Mouse (Mus musculus): Measurements from ENCODE around the gene Egfr. TPM values are rescaled to one million over a fixed set of nuclear protein-coding genes. Genes with fewer than 3 reads are reported as not detected.

Gene Egfr
- 10 to 100 TPM; 15.5 to 23.5 TPM for total RNA-seq (2021)
- long read RNA-seq, experiment 1, partial matches to known transcripts, result 4 of 9 reads
- long read RNA-seq, experiment 1, other reads (novel, unspliced or antisense), result 2 of 9 reads
- long read RNA-seq, experiment 2, result 0 reads

DNA sequence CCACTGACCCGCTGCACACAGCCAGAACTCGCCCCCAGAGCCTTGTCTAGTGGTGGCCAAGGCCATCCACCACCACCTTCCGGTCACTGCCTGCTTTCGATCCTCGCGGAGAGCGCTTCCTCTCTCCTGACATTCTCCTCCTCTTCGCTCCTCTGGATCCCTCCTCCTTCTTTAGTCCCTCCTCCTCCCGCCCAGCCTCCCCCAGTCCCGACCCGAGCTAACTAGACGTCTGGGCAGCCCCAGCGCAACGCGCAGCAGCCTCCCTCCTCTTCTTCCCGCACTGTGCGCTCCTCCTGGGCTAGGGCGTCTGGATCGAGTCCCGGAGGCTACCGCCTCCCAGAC lies at the start of gene Egfr:
Gene Egfr, plus strand, starts transcription at position 197 of the 342 bp plus-strand sequence.
- DNase-seq, result peak; percentile 75

DNA sequence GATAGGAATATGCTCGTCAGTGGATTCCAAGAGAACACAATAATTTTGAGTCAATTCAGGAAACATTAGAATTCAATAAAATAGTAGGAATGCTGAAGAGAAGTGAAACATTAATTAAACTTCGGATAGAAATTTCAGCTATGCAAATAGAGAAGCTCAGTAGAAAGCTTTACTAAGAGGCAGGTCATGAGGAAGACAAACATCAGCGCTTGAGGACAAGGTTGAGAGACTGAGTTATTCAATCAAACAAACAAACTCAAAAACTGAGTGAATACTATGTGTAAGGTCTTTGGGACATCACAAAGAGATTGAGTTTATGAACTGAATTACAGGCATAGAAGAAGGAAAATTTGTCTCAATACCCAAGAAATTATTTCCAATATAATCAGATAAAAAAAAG lies 48.8 kb upstream of the Egfr start:
- DNase-seq, result no peak

DNA sequence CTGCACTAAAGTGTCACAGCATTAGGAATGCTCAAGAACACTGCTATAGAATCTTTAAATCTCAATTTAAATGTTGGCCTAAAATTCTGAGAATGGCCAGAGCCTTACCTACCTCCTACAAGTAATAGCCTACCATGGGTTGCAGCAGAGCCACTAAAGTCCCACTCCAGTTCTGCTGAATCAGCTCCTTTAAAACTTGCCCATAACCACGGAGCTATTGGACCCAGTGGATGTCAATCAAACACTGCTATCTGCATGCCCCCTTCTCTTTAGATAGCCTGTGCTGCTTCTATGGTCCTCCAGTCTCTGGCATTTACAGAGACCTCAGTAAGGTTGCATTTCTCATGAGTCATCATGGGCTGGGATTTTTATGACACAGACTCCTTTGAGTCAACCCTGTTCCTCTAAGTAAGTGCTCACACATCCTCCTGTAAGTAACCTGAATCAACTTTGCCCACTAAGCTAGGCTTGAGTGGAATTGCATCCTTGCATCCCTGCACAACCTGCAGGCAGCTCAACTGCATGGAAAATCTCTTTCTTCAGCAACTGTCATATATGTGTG lies 16.8 kb upstream of the Egfr start:
- DNase-seq, result no peak

DNA sequence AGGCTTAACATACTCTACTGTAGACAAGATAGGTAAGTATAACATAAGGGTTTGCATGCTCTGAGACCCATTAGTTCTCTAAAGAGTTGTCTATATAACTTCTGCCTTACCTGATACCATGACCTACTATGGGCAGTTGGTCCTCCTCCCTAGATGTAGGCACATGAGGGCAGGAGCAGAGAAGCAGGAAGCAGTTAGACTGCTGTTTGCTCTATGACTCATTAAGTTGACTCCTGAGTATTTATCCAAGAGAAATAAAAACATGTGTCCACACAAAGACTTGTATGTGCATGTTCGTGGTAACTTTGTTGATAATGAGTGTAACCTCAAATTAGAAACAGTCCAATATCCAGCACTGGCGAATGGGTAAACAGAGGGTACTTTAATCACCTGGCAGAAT lies 14.7 kb upstream of the Egfr start:
- DNase-seq, result no peak

DNA sequence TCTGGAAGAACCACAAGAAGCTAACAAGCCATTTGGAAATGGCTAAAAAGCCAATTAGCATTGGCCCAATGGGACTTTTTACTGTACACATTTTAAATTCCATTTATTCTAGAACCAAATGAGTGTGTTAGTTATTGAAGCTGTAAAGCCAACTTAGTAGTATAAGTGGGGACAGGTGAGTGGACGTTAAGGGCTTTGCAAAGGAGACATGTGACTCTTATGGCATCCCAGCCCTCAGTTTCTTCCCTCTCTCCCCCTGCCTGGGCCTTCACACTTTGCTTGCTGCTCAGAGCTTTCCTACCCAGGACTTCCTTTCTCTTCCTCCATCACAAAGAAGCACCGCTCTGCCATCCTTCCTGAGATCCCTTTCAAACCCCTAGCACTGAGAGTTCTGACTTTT lies 13.3 kb upstream of the Egfr start:
- DNase-seq, result no peak

DNA sequence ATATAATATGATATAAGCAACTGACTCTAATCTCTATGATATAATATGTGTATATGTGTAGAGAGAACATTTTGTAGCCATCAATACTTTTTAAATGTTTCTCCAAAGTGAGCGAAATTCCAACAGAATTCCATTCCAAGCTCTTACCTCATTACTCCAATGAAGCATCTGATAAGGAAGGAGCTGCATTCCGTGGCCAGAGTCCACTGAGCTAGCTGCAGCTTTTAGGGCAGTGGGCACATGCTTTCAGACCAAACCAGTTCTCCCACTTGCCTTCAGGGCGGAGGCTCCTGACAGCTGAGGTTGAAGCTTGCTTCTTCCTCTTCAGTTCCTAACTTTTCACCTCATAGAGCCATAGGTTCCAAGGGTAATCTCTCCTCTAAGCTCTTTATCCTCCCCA lies 12.8 kb upstream of the Egfr start:
- no peak for DNase-seq

DNA sequence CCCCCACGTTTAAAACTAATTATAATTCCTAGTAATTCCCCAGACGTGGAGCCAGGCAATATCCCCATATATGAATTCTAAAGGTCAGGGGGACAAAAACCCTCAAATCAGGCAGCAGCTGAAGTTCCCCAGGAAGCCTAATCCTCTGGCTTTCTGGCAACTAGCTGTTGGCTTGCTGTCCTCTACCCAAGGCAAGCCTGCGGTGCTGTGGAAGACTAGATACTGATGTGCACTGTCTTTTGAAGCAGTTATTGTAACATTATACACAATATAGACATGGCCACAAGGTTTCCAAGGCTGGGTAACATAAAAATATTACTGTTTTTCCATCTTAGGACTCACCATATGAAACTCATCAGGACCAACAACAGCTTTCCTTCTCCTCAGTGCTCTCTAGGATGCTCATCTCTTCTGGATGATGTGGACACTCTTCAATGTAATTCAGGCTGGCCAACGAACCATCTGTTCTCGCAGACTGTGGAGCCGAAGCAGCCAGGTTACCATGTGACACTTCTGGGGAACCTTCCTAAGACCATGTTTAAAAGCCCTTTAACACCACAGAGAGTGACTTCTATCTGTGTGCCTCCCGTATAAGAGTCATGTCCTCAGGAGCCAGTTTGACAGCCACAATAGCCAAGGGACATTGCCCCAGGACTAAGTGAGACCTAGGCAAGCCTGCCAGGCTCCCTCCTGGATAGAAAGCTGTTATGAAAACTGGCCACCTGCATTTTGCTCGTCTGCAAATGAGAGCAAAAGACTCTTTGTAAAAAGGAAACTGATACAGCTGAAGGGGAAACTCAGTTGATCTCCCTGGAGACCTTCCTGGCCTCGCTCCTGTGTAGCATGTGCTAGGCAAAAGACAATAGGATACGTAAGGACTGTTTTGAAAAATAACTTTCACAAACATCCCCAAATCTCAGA lies 11.1 kb upstream of the Egfr start:
- DNase-seq, result no peak

DNA sequence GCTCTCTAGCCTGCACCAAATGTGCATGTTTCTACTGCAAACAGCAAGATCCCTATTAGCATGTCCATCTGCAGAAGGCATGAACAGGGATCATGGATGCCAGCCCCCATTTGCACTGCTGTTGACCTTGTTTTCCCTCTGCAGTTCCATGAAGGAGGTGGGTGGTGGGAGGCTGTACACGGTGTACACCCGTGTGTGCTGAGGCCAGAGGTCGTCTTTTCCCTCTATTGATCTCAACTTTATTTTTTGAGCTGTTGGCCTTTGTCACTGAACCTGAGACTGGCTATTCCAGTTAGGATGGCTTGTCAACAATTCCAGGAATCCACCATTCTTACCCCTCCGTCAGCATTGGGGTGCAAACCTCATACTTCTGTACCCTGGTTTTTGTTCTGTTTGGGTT lies 9.8 kb upstream of the Egfr start:
- DNase-seq, result no peak

DNA sequence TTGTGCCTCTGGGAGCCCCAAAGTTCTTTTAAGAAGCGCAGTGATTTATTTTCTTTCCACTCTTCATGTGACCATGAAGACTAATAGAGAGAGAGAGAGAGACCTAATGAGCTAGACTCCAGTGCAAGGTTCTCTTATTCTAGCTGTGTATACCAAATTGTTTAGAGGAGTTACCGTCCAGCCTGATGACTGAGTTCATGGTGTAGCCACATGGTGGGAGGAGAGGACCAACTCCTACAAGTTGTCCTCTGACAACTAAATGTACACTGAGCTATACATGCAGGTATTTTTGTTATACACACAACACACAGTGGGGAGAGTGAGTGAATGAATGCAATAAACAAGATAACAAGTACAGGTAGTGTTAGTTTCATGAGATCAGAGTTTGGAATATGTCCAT lies 9.2 kb upstream of the Egfr start:
- no peak for DNase-seq

DNA sequence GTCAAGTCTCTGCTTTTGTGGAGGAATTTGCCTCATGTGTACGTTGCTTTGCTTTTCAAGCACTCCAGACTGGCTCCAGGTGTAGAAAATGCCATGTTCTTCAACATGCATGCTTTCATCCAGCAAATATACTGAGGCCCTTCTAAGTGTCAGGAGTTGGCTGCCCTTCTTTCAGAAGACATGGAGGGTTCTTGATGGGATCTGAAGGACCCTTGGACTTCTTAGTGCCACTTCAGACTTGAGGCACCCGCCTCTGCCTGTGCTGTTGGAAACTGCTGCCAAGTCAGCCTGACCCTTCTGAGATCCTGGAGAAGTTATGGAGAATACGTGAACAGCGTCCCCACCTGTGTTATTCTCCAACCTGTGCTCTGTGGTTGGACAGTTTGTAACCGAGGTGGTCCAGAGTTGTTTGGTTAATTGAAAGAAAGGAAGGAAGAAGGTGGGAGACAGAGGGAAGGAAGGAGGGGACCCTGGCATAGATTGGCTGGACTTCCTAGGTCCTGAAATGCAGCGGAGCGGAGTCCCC lies 483 bp upstream of the Egfr start:
- DNase-seq, result no peak

DNA sequence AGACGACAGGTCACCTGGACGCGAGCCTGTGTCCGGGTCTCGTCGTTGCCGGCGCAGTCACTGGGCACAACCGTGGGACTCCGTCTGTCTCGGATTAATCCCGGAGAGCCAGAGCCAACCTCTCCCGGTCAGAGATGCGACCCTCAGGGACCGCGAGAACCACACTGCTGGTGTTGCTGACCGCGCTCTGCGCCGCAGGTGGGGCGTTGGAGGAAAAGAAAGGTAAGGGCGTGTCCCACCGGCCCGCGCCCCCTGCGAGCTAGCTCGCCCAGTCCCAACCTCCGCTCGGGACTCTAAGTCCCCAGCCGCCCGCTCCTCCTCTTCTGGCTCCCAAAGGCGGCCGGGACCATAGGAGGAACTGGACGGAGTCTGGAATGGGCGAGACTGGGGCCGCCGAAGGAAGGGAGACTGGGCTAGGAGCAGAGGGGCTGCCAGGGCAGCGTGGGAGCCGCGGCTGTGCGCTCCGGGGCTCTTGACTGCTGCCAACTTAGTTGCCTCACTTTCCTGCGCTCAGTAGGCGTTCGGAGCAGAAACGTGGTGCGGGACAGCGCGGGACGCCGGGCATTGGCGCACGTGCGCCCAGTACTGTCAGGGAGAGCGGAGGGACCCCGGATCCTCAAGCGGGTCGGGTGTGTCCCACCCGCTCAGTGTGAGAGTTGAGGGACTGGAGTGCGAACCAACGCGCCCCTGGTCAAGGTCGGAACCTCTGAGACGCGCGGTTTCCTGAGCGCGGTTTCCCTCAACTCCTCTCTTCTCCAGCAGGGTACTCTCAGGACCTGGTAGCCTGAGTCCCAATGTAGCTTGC lies 548 bp downstream of the Egfr start:
- peak; percentile 28 for DNase-seq

DNA sequence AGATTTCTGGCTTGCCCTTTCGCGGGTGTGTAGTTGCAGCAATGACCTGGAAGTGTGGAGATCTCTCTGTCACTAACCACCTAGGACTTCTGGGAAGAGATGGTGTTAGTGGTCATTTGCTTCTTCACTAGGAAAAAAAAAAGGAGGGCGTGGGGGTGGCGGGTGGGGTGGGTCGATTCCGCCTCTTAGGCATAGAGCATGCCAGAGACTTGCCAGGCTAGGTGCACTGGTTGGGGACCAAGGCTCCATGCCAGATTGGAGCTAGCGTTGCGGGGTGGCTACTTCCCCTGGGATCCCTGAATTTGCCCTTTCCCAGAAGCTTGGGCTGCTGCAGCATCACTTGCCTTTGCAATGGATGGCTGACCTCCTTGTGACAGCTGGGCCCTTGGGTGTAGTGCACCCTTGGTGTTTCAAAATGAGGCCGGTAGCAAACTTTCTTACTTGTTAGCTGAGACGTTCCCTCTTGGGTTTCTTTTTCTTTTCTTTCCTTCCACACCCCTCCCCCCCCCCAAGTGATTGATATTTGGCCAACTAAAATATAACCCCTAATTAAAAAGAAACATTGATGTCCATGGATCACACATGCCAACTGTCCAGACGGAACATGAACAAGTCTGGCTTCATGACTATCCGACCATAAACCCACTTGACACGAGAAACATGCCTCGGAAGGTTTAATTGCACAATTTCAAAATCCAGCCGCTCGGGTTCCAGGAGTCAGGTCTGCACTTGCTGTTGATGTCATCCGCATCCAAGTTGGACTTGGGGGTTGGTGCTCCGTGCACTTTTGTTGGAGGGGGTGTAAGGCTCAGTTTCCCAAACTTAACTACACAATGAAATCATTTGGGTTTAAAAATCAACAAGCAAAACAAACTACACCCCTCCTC lies 1.4 kb downstream of the Egfr start:
- peak; percentile 19 for DNase-seq

DNA sequence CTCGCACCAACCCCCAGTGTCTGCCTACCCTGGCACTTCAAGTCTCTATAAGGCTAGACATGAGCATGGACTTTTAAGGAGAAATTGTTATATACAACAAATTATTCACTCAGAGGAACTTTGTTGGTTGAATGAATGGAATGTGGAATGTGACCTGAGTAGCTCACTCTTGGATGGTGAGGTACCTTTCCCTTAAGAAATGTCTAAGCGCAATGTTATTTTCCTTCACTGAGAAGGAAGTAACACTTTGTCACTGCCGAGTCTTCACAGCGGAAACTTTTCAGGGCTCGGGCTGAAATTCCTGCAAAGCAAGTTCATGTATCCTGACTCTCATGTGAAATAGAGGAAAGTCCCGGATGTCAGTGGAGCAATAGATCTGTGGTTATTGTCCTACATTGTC lies 7.9 kb downstream of the Egfr start:
- DNase-seq, result no peak

DNA sequence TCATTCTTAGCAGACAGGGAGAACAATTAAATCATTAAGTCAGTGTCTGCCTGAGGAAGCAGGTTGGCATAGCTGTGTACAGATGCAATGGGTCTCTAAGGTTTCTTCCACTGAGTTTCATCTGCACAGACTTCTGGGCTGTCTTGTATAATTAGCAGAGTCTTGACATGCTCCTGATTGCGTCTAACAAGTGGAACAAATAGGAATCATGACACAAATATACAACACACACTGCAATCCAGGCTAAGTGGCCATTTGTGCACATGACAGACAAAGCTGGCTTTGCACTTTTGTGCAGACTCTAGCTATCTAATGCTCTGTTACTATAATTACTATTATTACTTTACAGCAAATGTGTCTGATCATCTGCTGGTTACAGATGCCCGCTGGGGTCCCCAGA lies 9.2 kb downstream of the Egfr start:
- DNase-seq, result no peak

DNA sequence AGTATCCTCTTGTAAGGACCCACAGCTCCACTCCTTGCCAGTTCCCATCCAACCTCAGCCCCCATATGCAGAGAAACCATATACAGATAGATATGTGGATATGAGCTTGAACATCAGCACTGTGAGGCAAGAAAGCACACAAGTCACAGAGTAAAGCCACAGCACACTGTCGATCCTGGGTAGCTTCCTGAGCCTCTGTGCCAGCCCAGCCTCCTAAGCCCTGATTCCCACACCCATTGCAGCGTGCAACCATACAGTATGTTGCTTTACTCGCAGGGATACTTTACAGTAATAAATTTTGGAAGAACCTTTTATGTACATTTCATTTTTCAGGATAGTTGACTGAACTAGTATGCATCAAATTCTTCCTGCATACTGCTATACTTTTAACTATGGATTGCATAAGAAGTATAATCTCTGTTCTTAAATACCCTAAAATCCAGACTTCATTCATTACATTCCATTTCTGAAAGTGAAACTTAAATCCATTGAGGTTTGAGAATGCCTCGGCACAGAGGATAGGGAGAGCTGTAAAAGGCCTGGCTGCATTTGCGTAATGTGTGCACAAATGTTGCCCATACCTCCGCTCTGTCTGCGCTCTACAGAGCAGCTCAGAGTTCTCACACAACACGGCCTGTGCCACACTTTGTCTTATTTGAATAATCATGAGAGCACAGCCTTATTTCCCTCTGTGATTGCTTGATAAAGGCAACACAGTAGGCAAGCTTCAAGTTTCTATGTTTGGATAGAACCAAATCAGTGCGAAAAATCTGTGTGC lies 14.2 kb downstream of the Egfr start:
- DNase-seq, result no peak

DNA sequence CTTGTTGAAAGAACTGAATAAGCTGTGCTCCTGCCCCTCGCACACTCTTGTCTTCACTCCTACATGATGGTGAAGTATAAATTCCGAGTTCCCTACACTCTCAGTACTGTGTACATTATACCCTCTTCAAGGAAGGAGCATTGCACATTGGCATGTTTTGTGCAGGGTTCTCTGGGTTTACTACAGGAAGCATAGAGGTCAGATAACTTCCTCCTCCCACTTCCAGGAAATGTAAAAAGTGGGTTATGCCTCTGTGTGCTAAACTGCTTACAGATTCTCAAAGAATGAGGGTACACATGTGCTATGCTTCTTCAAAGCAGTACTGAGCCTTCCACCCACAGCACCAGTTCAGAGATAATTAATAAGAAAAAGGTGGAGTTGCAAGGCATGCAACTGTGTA lies 16.0 kb downstream of the Egfr start:
- no peak for DNase-seq

DNA sequence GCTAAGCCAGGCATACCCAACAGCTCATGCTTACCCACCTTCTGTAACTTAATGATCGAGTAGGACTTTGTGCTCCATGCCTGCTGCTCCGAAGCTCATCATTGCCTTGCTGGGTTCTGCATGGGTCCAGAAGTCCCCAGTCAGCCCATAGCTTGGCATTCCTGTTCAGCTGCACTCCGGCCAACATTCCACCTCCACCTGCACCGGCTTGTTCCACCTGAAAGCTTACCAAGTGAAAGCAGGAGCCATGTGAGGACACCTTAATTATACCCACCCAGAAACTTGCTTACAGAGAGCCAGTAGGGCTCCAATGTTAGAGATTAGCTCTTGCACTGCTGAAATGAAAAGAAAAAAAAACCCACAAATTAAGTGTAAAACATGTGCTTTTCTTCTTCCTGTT lies 17.3 kb downstream of the Egfr start:
- no peak for DNase-seq

DNA sequence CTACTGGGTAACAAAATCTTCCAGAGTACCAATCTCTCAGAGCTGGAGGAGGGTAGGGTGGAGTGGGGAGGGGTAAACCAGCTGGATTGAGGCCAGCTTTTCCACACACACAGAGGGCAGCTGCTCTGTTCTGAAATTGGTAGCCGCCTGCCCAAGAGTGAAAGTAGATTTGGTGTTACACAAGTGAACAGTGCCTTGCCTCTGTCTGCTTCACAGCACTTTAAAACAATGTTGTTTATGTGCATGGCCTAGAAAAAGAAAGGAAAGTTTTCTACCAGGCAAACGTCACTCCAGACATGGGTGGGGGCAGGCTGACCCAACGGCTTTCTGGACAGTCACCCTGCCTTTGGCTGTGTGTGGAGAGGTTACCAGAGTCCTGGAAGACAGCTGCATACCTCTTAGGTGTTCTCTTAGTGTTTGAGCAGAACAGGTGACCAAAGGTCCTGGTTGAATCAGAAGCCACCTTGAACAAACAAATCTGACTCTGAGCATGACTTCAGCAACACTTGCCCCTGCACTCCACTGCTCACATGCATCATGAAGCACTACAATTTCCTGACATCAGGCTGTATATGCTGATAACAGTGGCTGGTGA lies 17.8 kb downstream of the Egfr start:
- DNase-seq, result no peak

DNA sequence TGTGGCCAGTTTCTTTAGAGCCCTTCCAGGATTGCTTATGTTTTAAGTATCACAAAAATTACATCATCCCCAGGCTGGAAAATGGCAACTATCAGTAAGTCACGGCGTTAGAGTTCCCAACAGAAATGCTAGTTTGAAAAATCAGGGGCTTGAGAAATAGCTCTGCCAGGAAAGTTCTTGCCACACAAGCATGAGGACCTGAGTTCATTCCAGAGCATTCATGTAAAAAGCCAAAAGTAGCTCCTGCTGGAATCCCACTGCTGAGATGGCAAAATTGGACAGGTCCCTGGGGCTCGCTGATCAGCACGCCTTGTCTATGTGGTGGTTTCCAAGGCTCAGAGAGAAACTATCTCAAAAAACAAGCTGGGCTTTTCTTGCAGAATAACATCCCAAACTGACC lies 19.0 kb downstream of the Egfr start:
- DNase-seq, result peak; percentile 22

DNA sequence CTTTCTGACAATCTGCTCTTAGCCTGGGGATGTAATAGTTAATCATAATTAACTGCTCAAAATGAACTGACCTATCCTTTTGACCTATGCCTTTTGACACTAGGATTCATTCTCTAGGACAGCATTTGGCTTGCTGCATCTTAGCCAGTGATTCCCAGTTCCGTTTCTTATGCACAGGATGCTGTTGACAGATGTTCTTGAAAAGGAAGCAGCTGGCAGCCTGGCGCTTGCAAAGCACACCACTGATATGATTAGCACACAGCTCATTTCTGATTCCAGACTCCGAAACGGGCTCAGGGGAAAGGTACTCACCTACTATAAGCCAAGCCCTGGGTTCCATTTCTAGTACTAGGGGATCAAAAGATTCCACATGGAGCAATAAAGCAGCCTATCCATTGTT lies 20.7 kb downstream of the Egfr start:
- no peak for DNase-seq

DNA sequence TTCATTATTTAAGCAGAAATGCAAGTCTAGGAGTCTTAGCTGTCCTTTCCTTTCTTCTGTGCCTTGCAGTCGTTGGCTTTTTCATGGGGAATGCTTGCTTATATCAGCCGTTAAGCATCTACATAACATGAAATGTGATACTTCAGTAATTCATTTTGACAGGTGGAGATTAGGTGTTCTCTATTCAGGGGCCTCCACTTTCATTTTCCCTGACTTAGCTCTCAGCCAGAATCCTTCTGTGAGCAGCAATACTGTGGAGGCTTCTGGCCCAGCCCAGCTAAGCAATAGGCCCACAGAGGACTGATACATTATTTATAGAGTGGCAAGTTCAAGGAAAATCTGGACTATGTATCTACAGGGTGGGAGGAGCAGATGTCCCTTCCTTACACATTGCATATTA lies 25.0 kb downstream of the Egfr start:
- DNase-seq, result no peak
